Mouse (Mus musculus): ENCODE data around the gene Bclaf1. TPM values are rescaled to one million over a fixed set of nuclear protein-coding genes. Genes with fewer than 3 reads are reported as not detected.

Gene Bclaf1
- polyA plus RNA-seq, 1 experiment from 2014 or later, result 38.1 TPM

DNA sequence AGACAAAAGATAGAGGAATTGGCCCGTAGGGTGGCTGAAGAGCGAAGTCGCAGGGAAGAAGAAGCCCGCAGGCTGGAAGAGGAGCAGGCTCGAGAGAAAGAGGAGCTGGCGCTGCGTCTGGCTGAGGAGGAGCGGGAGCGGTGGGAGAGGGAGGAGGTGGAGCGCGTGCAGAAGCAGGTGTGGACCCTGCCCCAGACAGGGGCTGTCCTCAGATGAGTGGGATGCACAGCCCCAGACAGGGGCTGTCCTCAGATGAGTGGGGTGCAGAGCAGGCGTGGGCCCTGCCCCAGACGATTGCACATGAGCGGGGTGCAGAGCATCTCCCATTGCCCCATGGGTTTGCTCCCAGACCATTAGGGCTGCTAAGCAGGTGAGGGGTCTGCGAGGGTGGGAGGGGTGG lies 39.0 kb upstream of the Bclaf1 start:
- ATAC-seq, result no peak
- Histone ChIP-seq H3K27ac (ENCODE audit: low read depth, low read length) (no peak overlapping the region), H3K9ac (ENCODE audit: low read depth, low read length) (no peak overlapping the region), H3K4me3 (ENCODE audit: low read depth, low read length) (no peak overlapping the region), H3K27me3 (replicated peaks; ENCODE audit: control insufficient read depth, insufficient read depth, low read length) (no peaks in the 10 kb centered on the region), H3K36me3 (ENCODE audit: control insufficient read depth, insufficient read depth) (peaks cover 63% of the 10 kb centered on the region), H3K4me1 (replicated peaks; ENCODE audit: control insufficient read depth, insufficient read depth, low read length) (no peaks in the 10 kb centered on the region), H3K4me2 (replicated peaks; ENCODE audit: low read depth) (no peak overlapping the region), H3K9me3 (ENCODE audit: control insufficient read depth) (no peaks in the 10 kb centered on the region)
- 83% methylated on average over 15 of the region's 15 CpGs for WGBS
- TF ChIP-seq CTCF (IDR thresholded peaks at IDR 0.05; ENCODE audit: low read depth), result no peak

- no peak overlapping the region for H3K4me2 ChIP-seq (replicated peaks; ENCODE audit: low read depth)
- WGBS, result 84% methylated on average over 9 of the region's 9 CpGs
- no peaks in the 10 kb centered on the region for H3K4me1 ChIP-seq (replicated peaks; ENCODE audit: control insufficient read depth, insufficient read depth, low read length)
- H3K27me3 ChIP-seq (replicated peaks; ENCODE audit: control insufficient read depth, insufficient read depth, low read length), result no peaks in the 10 kb centered on the region
- ATAC-seq, result no peak
- H3K4me3 ChIP-seq (ENCODE audit: low read depth, low read length), result no peak overlapping the region
- H3K9ac ChIP-seq (ENCODE audit: low read depth, low read length), result no peak overlapping the region
- H3K9me3 ChIP-seq (ENCODE audit: control insufficient read depth), result no peaks in the 10 kb centered on the region
- H3K27ac ChIP-seq (ENCODE audit: low read depth, low read length), result no peak overlapping the region
- peaks cover 63% of the 10 kb centered on the region for H3K36me3 ChIP-seq (ENCODE audit: control insufficient read depth, insufficient read depth)
- TF ChIP-seq CTCF (IDR thresholded peaks at IDR 0.05; ENCODE audit: low read depth), result no peak
Observed at GRCm38 (mm10) chr10:20274022-20274421, 38.2 kb upstream of the Bclaf1 start.

DNA sequence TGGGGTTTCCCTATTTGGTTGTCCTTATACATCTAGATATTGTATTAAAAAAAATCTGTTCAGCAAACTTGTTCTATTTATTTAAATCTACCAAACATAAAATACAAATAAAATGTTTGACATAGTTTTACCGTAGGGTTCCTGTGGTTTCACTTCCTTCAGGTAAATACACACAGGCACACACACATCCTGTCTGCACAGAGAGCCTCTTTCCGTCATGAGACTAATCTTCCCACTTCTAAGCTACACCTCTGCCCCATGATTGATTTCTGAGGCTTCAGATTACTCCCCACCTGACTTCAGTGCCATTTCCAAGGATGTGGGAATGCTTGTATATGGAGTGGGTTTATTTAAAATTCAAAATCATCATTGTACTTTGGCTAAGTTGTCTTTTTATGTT lies 30.8 kb upstream of the Bclaf1 start:
- Histone ChIP-seq H3K27ac (ENCODE audit: low read depth, low read length) (no peak overlapping the region), H3K4me1 (replicated peaks; ENCODE audit: control insufficient read depth, insufficient read depth, low read length) (no peaks in the 10 kb centered on the region; the same call in 1 of the 2 replicates), H3K9me3 (ENCODE audit: control insufficient read depth) (no peaks in the 10 kb centered on the region), H3K27me3 (replicated peaks; ENCODE audit: control insufficient read depth, insufficient read depth, low read length) (no peaks in the 10 kb centered on the region), H3K36me3 (ENCODE audit: control insufficient read depth, insufficient read depth) (peaks cover 30% of the 10 kb centered on the region), H3K4me3 (ENCODE audit: low read depth, low read length) (no peak overlapping the region), H3K9ac (ENCODE audit: low read depth, low read length) (no peak overlapping the region), H3K4me2 (replicated peaks; ENCODE audit: low read depth) (no peak overlapping the region)
- TF ChIP-seq CTCF (IDR thresholded peaks at IDR 0.05; ENCODE audit: low read depth), result no peak
- no peak for ATAC-seq
- 45% methylated on average over 2 of the region's 2 CpGs for WGBS

- H3K4me1 ChIP-seq (replicated peaks; ENCODE audit: control insufficient read depth, insufficient read depth, low read length), result no peaks in the 10 kb centered on the region; the same call in 1 of the 2 replicates
- no peak overlapping the region for H3K4me3 ChIP-seq (ENCODE audit: low read depth, low read length)
- peaks cover 8% of the 10 kb centered on the region; the same call in 1 of the 2 replicates for H3K36me3 ChIP-seq (ENCODE audit: control insufficient read depth, insufficient read depth)
- H3K4me2 ChIP-seq (replicated peaks; ENCODE audit: low read depth), result no peak overlapping the region
- H3K27me3 ChIP-seq (replicated peaks; ENCODE audit: control insufficient read depth, insufficient read depth, low read length), result no peaks in the 10 kb centered on the region
- peak; percentile 76 for ATAC-seq
- TF ChIP-seq CTCF (IDR thresholded peaks at IDR 0.05; ENCODE audit: low read depth), result no peak
- H3K9me3 ChIP-seq (ENCODE audit: control insufficient read depth), result no peaks in the 10 kb centered on the region
- H3K9ac ChIP-seq (ENCODE audit: low read depth, low read length), result no peak overlapping the region
- H3K27ac ChIP-seq (ENCODE audit: low read depth, low read length), result no peak overlapping the region
- 10% methylated on average over 10 of the region's 10 CpGs for WGBS
Observed at GRCm38 (mm10) chr10:20285289-20285975, 26.8 kb upstream of the Bclaf1 start.

- Histone ChIP-seq H3K4me2 (replicated peaks; ENCODE audit: low read depth) (0 out of 2 replicates have a peak overlapping the region, but pooled peaks have one; percentile 9), H3K9ac (ENCODE audit: low read depth, low read length) (no peak overlapping the region), H3K4me3 (ENCODE audit: low read depth, low read length) (no peak overlapping the region), H3K9me3 (ENCODE audit: control insufficient read depth) (no peaks in the 10 kb centered on the region), H3K4me1 (replicated peaks; ENCODE audit: control insufficient read depth, insufficient read depth, low read length) (no peaks in the 10 kb centered on the region; the same call in 1 of the 2 replicates), H3K27me3 (replicated peaks; ENCODE audit: control insufficient read depth, insufficient read depth, low read length) (no peaks in the 10 kb centered on the region), H3K27ac (ENCODE audit: low read depth, low read length) (no peak overlapping the region), H3K36me3 (ENCODE audit: control insufficient read depth, insufficient read depth) (peaks cover 4% of the 10 kb centered on the region; the same call in 1 of the 2 replicates)
- no peak for TF ChIP-seq CTCF (IDR thresholded peaks at IDR 0.05; ENCODE audit: low read depth)
- 29% methylated on average over 15 of the region's 15 CpGs for WGBS
- ATAC-seq, result no peak
Observed at GRCm38 (mm10) chr10:20285994-20286836, 26.1 kb upstream of the Bclaf1 start.

DNA sequence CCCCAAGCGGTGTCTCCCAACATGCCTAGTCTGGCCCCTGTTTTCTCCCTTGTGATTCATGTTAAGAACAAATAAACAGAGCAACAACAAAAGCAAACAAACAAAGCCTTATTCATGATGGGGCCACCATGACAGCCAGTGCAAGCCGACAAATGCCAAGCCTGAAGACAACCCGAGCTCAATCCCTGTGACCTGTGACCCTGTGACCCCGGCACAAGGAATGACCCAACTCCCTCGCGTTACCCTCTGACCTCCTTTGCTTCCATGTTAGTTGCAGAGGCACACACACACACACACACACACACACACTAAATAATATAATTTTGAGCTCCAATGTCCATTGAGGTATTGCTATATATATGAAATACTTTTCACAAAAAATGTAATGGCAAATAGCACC lies 24.9 kb upstream of the Bclaf1 start:
- Histone ChIP-seq H3K27ac (ENCODE audit: low read depth, low read length) (no peak overlapping the region), H3K9ac (ENCODE audit: low read depth, low read length) (no peak overlapping the region), H3K4me3 (ENCODE audit: low read depth, low read length) (no peak overlapping the region), H3K4me1 (replicated peaks; ENCODE audit: control insufficient read depth, insufficient read depth, low read length) (no peaks in the 10 kb centered on the region; the same call in 1 of the 2 replicates), H3K27me3 (replicated peaks; ENCODE audit: control insufficient read depth, insufficient read depth, low read length) (no peaks in the 10 kb centered on the region), H3K9me3 (ENCODE audit: control insufficient read depth) (no peaks in the 10 kb centered on the region), H3K4me2 (replicated peaks; ENCODE audit: low read depth) (no peak overlapping the region), H3K36me3 (ENCODE audit: control insufficient read depth, insufficient read depth) (no peaks in the 10 kb centered on the region; the same call in 1 of the 2 replicates)
- no peak for TF ChIP-seq CTCF (IDR thresholded peaks at IDR 0.05; ENCODE audit: low read depth)
- 72% methylated on average over 6 of the region's 6 CpGs for WGBS
- ATAC-seq, result no peak
